Mouse (Mus musculus) stomach, postnatal 0 days (tissue): ENCODE data around the gene Prkaa1. TPM values are rescaled to one million over a fixed set of nuclear protein-coding genes. Genes with fewer than 3 reads are reported as not detected.

Experiments used
- ATAC-seq: fragments of 200-750 bp; cut with Nextera tagmentation; 2 replicates; pipeline ENCODE4 v1.8.0; 2017; ENCODE audit not compliant: low FRiP score, low TSS enrichment
- DNase-seq: peaks from one replicate; pipeline ENCODE4 v3.0.0-alpha.2; 2016; ENCODE audit warnings: low spot score
- H3K27ac ChIP-seq: fragments of 300-500 bp; sonication (generic); replicated peaks from 2 replicates; pipeline ENCODE4 v1.5.1; 2014; ENCODE audit warnings: mild to moderate bottlenecking, control low read depth
- H3K27me3 ChIP-seq: fragments of 300-500 bp; sonication (generic); 2 replicates; pipeline ENCODE4 v1.6.1; 2014; ENCODE audit warnings: low read length; ENCODE audit not compliant: control insufficient read depth, insufficient read depth
- H3K36me3 ChIP-seq: fragments of 300-500 bp; sonication (generic); 2 replicates; pipeline ENCODE4 v1.6.1; 2014; ENCODE audit warnings: low read length, mixed read lengths; ENCODE audit not compliant: control insufficient read depth, insufficient read depth
- H3K4me1 ChIP-seq: fragments of 300-500 bp; sonication (generic); replicated peaks from 2 replicates; pipeline ENCODE4 v1.6.1; 2014; ENCODE audit warnings: antibody characterized with exemption; ENCODE audit not compliant: control insufficient read depth, insufficient read depth
- H3K4me2 ChIP-seq: fragments of 300-500 bp; sonication (generic); replicated peaks from 2 replicates; pipeline ENCODE4 v1.6.1; 2014; ENCODE audit warnings: low read depth, mild to moderate bottlenecking, control low read depth, moderate library complexity
- H3K4me3 ChIP-seq: fragments of 300-500 bp; sonication (generic); 2 replicates; pipeline ENCODE4 v1.5.1; 2014; ENCODE audit warnings: low read depth, low read length, control low read depth
- H3K9ac ChIP-seq: fragments of 300-500 bp; sonication (generic); 2 replicates; pipeline ENCODE4 v1.6.1; 2014; ENCODE audit warnings: mild to moderate bottlenecking, low read length, control low read depth, mixed read lengths
- H3K9me3 ChIP-seq: fragments of 300-500 bp; sonication (generic); 2 replicates; pipeline ENCODE4 v1.6.1; 2016; ENCODE audit warnings: low read length; ENCODE audit not compliant: control insufficient read depth
- CTCF ChIP-seq: IDR thresholded peaks from 2 replicates; pipeline ENCODE4 v1.5.1; 2016; ENCODE audit warnings: antibody characterized with exemption, low read depth, mild to moderate bottlenecking, moderate library complexity
- EP300 ChIP-seq: optimal IDR thresholded peaks from 2 replicates; pipeline ENCODE3; 2016; ENCODE audit warnings: antibody characterized with exemption
- WGBS: fragments of 180-500 bp; shearing (Covaris S2); extraction: QIAGEN DNeasy Blood & Tissue Kit; methylation state at CpG from one replicate; pipeline ENCODE4 v1.1.7; 2014; 5-methylcytosine and 5-hydroxymethylcytosine counted together
- polyA plus RNA-seq: library from polyadenylated mRNA; unstranded; fragments of >200 nt; fragmentation: Nextera tagmentation; extraction: Ambion mirVana; gene quantifications from 2 replicates; pipeline ENCODE4 v1.2.1, GENCODE M21; 2015

Gene Prkaa1
- 13.7 and 13.9 TPM in 2 replicates for polyA plus RNA-seq

GRCm38 (mm10) chr15:5143361-5144020, at the start of gene Prkaa1:
Prkaa1 (plus strand) TSS chr15:5143861.
- Histone ChIP-seq H3K27me3 (no peaks in the 10 kb centered on the region), H3K9me3 (no peaks in the 10 kb centered on the region), H3K4me1 (no peaks in the 10 kb centered on the region), H3K4me2 (peak within 1 kb of the TSS; percentile 64), H3K27ac (peak within 1 kb of the TSS; percentile 90), H3K36me3 (no peaks in the 10 kb centered on the region), H3K9ac (peak within 1 kb of the TSS; percentile 89), H3K4me3 (peak within 1 kb of the TSS; percentile 99)
- TF ChIP-seq CTCF, result peak; percentile 50
- no peak for TF ChIP-seq EP300
- ATAC-seq (peak; percentile 91), DNase-seq (peak; percentile 85)
- 0% methylated on average over 55 of the region's 80 CpGs for WGBS

- ATAC-seq (no peak), DNase-seq (no peak)
- H3K9ac ChIP-seq, result no peak overlapping the region
- no peak for TF ChIP-seq CTCF
- no peak for TF ChIP-seq EP300
- H3K4me1 ChIP-seq, result no peaks in the 10 kb centered on the region
- H3K36me3 ChIP-seq, result peaks cover 4% of the 10 kb centered on the region; the same call in 1 of the 2 replicates
- no peak overlapping the region for H3K4me3 ChIP-seq
- no peaks in the 10 kb centered on the region for H3K27me3 ChIP-seq
- H3K27ac ChIP-seq, result no peak overlapping the region
- no peak overlapping the region for H3K4me2 ChIP-seq
- 76% methylated on average over 11 of the region's 11 CpGs for WGBS
- no peaks in the 10 kb centered on the region for H3K9me3 ChIP-seq
Measured at GRCm38 (mm10) chr15:5095534-5096301, 47.9 kb upstream of the Prkaa1 start.

GRCm38 (mm10) chr15:5097376-5097775, 46.3 kb upstream of the Prkaa1 start:
- Histone ChIP-seq H3K4me3 (no peak overlapping the region), H3K27ac (no peak overlapping the region), H3K4me2 (no peak overlapping the region), H3K27me3 (no peaks in the 10 kb centered on the region), H3K9ac (no peak overlapping the region), H3K4me1 (no peaks in the 10 kb centered on the region), H3K36me3 (peaks cover 4% of the 10 kb centered on the region; the same call in 1 of the 2 replicates), H3K9me3 (no peaks in the 10 kb centered on the region)
- TF ChIP-seq CTCF (no peak), EP300 (no peak)
- DNase-seq (no peak), ATAC-seq (no peak)
- WGBS, result 100% methylated on average over 1 of the region's 1 CpGs

GRCm38 (mm10) chr15:5102312-5102711, 41.3 kb upstream of the Prkaa1 start:
- Histone ChIP-seq H3K4me2 (no peak overlapping the region), H3K4me1 (no peaks in the 10 kb centered on the region), H3K9me3 (no peaks in the 10 kb centered on the region), H3K36me3 (peaks cover 4% of the 10 kb centered on the region; the same call in 1 of the 2 replicates), H3K27me3 (no peaks in the 10 kb centered on the region), H3K4me3 (no peak overlapping the region), H3K9ac (no peak overlapping the region), H3K27ac (no peak overlapping the region)
- WGBS, result 93% methylated on average over 4 of the region's 4 CpGs
- TF ChIP-seq CTCF (no peak), EP300 (no peak)
- ATAC-seq (no peak), DNase-seq (no peak)

- Histone ChIP-seq H3K4me3 (no peak overlapping the region), H3K27ac (no peak overlapping the region), H3K4me2 (no peak overlapping the region), H3K27me3 (no peaks in the 10 kb centered on the region), H3K4me1 (no peaks in the 10 kb centered on the region), H3K9me3 (no peaks in the 10 kb centered on the region), H3K9ac (no peak overlapping the region), H3K36me3 (no peaks in the 10 kb centered on the region)
- ATAC-seq (no peak), DNase-seq (no peak)
- 83% methylated on average over 6 of the region's 6 CpGs for whole genome bisulfite sequencing
- no peak for TF ChIP-seq EP300
- TF ChIP-seq CTCF, result no peak
Measured at GRCm38 (mm10) chr15:5105891-5106290, 37.8 kb upstream of the Prkaa1 start.

- Histone ChIP-seq H3K27ac (no peak overlapping the region), H3K4me1 (no peaks in the 10 kb centered on the region), H3K36me3 (no peaks in the 10 kb centered on the region), H3K4me2 (no peak overlapping the region), H3K27me3 (no peaks in the 10 kb centered on the region), H3K9ac (no peak overlapping the region), H3K9me3 (no peaks in the 10 kb centered on the region), H3K4me3 (no peak overlapping the region)
- WGBS, result 40% methylated on average over 2 of the region's 2 CpGs
- ATAC-seq (no peak), DNase-seq (no peak)
- TF ChIP-seq CTCF (peak; percentile 67), EP300 (no peak)
Measured at GRCm38 (mm10) chr15:5106293-5106692, 37.4 kb upstream of the Prkaa1 start.
